Mouse (Mus musculus) urinary bladder, postnatal 4 days (tissue): ENCODE data around the gene Ddx23.
A peak's percentile ranks its signal among the peaks of the same experiment; 100 is the strongest.

Experiments
- DNase-seq, 2 experiments: peaks; one replicate each; pipeline ENCODE4 v3.0.0; 2021 to 2022; ENCODE audit warnings: low spot score in 2 of 2

The Ddx23 gene

GRCm38 (mm10) chr15:98662567-98663545, at the start of gene Ddx23:
Gene Ddx23 (minus strand): TSS chr15:98662894.
- peak; percentile 92 to 95 for DNase-seq

GRCm38 (mm10) chr15:98710442-98710841, 47.7 kb upstream of the Ddx23 start:
- peak in 1 of 2 experiments; percentile 78 for DNase-seq

GRCm38 (mm10) chr15:98707766-98708372, 45.2 kb upstream of the Ddx23 start, which contains the start of gene Ccdc65:
Gene Ccdc65 (plus strand): TSS chr15:98708207.
- DNase-seq: peak; percentile 75 to 84

- no peak for DNase-seq
Observed at GRCm38 (mm10) chr15:98704312-98704711, 41.6 kb upstream of the Ddx23 start.

GRCm38 (mm10) chr15:98699190-98700105, 36.8 kb upstream of the Ddx23 start:
- peak; percentile 74 to 90 for DNase-seq

- DNase-seq: no peak
Observed at GRCm38 (mm10) chr15:98696216-98696615, 33.5 kb upstream of the Ddx23 start.

- DNase-seq: no peak
Observed at GRCm38 (mm10) chr15:98695726-98696125, 33.0 kb upstream of the Ddx23 start.

GRCm38 (mm10) chr15:98692171-98692715, 29.5 kb upstream of the Ddx23 start:
- DNase-seq: no peak

- DNase-seq: no peak
Observed at GRCm38 (mm10) chr15:98691486-98692147, 28.9 kb upstream of the Ddx23 start.

- DNase-seq: no peak
Observed at GRCm38 (mm10) chr15:98689682-98690081, 27.0 kb upstream of the Ddx23 start.

- no peak for DNase-seq
Observed at GRCm38 (mm10) chr15:98685926-98686325, 23.2 kb upstream of the Ddx23 start.

- DNase-seq: no peak
Observed at GRCm38 (mm10) chr15:98683746-98684145, 21.1 kb upstream of the Ddx23 start.

- DNase-seq: no peak
Observed at GRCm38 (mm10) chr15:98683177-98683576, 20.5 kb upstream of the Ddx23 start.

- no peak for DNase-seq
Observed at GRCm38 (mm10) chr15:98681633-98682032, 18.9 kb upstream of the Ddx23 start.

GRCm38 (mm10) chr15:98680660-98681059, 18.0 kb upstream of the Ddx23 start:
- no peak for DNase-seq

- no peak for DNase-seq
Observed at GRCm38 (mm10) chr15:98677977-98678376, 15.3 kb upstream of the Ddx23 start.

- DNase-seq: peak; percentile 65 to 71
Observed at GRCm38 (mm10) chr15:98676940-98677728, 14.4 kb upstream of the Ddx23 start, which contains the start of gene Rnd1. Gene Rnd1 (minus strand): TSS chr15:98677461.

- no peak for DNase-seq
Observed at GRCm38 (mm10) chr15:98676471-98676870, 13.8 kb upstream of the Ddx23 start.

GRCm38 (mm10) chr15:98675634-98676250, 13.0 kb upstream of the Ddx23 start:
- no peak for DNase-seq
